Mouse (Mus musculus) stomach, embryonic 14.5 days (tissue): ENCODE data around the gene Gpr27. TPM values are rescaled to one million over a fixed set of nuclear protein-coding genes. Genes with fewer than 3 reads are reported as not detected.

Experiments
- ATAC-seq: fragments of 200-750 bp; cut with Nextera tagmentation; 2 replicates; pipeline ENCODE4 v1.8.0; 2017; ENCODE audit warnings: low read depth, moderate TSS enrichment; ENCODE audit not compliant: insufficient number of reproducible peaks, insufficient read depth, low FRiP score
- H3K27ac ChIP-seq: fragments of 300-500 bp; sonication (generic); 2 replicates; pipeline ENCODE4 v1.5.1; 2014; ENCODE audit warnings: mild to moderate bottlenecking, low read length, moderate library complexity, mixed read lengths
- H3K27me3 ChIP-seq: fragments of 300-500 bp; sonication (generic); 2 replicates; pipeline ENCODE4 v1.6.1; 2014; ENCODE audit warnings: low read length, control low read depth, mixed read lengths; ENCODE audit not compliant: control insufficient read depth, insufficient read depth
- H3K36me3 ChIP-seq: fragments of 300-500 bp; sonication (generic); 2 replicates; pipeline ENCODE4 v1.6.1; 2014; ENCODE audit warnings: mild to moderate bottlenecking, control low read depth, low read length, moderate library complexity, mixed read lengths; ENCODE audit not compliant: control insufficient read depth, insufficient read depth
- H3K4me1 ChIP-seq: fragments of 300-500 bp; sonication (generic); 2 replicates; pipeline ENCODE4 v1.6.1; 2014; ENCODE audit warnings: low read length, control low read depth, mixed read lengths; ENCODE audit not compliant: control insufficient read depth, insufficient read depth
- H3K4me2 ChIP-seq: fragments of 300-500 bp; sonication (generic); replicated peaks from 2 replicates; pipeline ENCODE4 v1.6.1; 2014; ENCODE audit warnings: low read depth, low read length, control low read depth
- H3K4me3 ChIP-seq: fragments of 300-500 bp; sonication (generic); 2 replicates; pipeline ENCODE4 v1.5.1; 2014; ENCODE audit warnings: low read depth, low read length, control low read depth
- H3K9ac ChIP-seq: fragments of 300-500 bp; sonication (generic); replicated peaks from 2 replicates; pipeline ENCODE4 v1.6.1; 2014; ENCODE audit warnings: low read depth, mild to moderate bottlenecking, control low read depth, low read length, moderate library complexity, mixed read lengths
- H3K9me3 ChIP-seq: fragments of 300-500 bp; sonication (generic); 2 replicates; pipeline ENCODE4 v1.6.1; 2016; ENCODE audit warnings: low read depth, low read length, control low read depth; ENCODE audit not compliant: control insufficient read depth
- WGBS: fragments of 180-500 bp; shearing (Covaris S2); extraction: QIAGEN DNeasy Blood & Tissue Kit; methylation state at CpG from one replicate; pipeline ENCODE4 v1.1.7; 2014; 5-methylcytosine and 5-hydroxymethylcytosine counted together
- polyA plus RNA-seq: library from polyadenylated mRNA; unstranded; fragments of >200 nt; fragmentation: Nextera tagmentation; extraction: Ambion mirVana; gene quantifications from 2 replicates; pipeline ENCODE4 v1.2.1, GENCODE M21; 2014

The Gpr27 gene
- polyA plus RNA-seq, 1 experiment from 2014 or later = 3.6 TPM

DNA sequence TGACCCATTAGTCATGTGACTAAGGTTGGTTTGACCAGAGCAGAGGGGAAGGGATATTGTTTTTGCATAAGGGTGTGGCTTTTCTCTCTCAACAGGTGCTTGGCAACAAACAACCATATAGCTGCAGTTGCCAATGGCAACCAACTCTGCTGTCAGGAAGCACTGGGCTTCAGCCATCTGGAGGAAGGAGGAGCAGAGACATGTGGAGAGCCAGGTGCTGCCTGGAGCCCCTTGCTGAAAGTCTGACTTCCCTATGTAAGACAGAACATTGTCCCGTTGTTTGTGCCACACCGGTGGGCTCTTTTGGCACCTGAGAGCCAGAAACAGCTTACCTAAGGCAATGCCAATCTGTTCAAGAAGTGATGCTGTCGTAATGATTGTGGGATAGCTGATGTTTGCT is 50.4 kb downstream of the Gpr27 start:
- Histone ChIP-seq H3K27ac (no peak overlapping the region), H3K9me3 (no peaks in the 10 kb centered on the region), H3K4me1 (no peaks in the 10 kb centered on the region), H3K4me3 (no peak overlapping the region), H3K27me3 (no peaks in the 10 kb centered on the region), H3K4me2 (no peak overlapping the region), H3K9ac (no peak overlapping the region), H3K36me3 (no peaks in the 10 kb centered on the region)
- ATAC-seq = no peak
- WGBS = 79% methylated on average over 3 of the region's 3 CpGs

Other genes starting within 250 kb of the Gpr27 start
- gene Foxp1, start 170.0 kb upstream of the Gpr27 start, polyA plus RNA-seq = 190 TPM in 2 replicates
- gene Eif4e3, start 25.9 kb upstream of the Gpr27 start, polyA plus RNA-seq = 13.5 and 15.1 TPM in 2 replicates
- gene Gm20696, start 25.9 kb upstream of the Gpr27 start, polyA plus RNA-seq = 5.6 and 7.0 TPM in 2 replicates
- gene Prok2, start 33.7 kb downstream of the Gpr27 start, polyA plus RNA-seq = not detected in 2 replicates